Comparison of ENCODE assay signal across 9 mouse cellular contexts in genomic region chr14:14634021-14634420, GRCm38 (mm10).
DNase-seq lines count a peak whose midpoint lies in the region; ATAC-seq and TF ChIP-seq lines count a peak whose summit lies in the region.
"Had no signal": no experiment of that assay in that cellular context is flagged by ENCODE, and none has a peak within 500 bp of the region (broad histone marks: within the 10 kb centered on the region; RNA-seq: fewer than 3 reads in every experiment).

No protein-coding gene starts in this region.

- no peak overlapping the region for H3K4me2 ChIP-seq in forebrain, postnatal 0 days (ENCODE audit: low read depth)
- no peak overlapping the region for H3K4me2 ChIP-seq in forebrain, embryonic 11.5 days (ENCODE audit: low read depth, low read length, severe bottlenecking)
- H3K4me2 ChIP-seq in liver, embryonic 14.5 days (ENCODE audit: low read depth) = no peak overlapping the region
- no peak overlapping the region for H3K4me2 ChIP-seq in liver, embryonic 11.5 days
- no peak overlapping the region for H3K4me2 ChIP-seq in intestine, postnatal 0 days (replicated peaks; ENCODE audit: low read depth)

- H3K27ac ChIP-seq in forebrain, postnatal 0 days (ENCODE audit: low read depth, low read length) = no peak overlapping the region
- H3K27ac ChIP-seq in forebrain, embryonic 11.5 days (ENCODE audit: low read depth, low read length) = no peak overlapping the region
- no peak overlapping the region for H3K27ac ChIP-seq in liver, embryonic 14.5 days
- H3K27ac ChIP-seq in liver, embryonic 11.5 days (ENCODE audit: low read depth, low read length) = no peak overlapping the region
- no peak overlapping the region for H3K27ac ChIP-seq in intestine, postnatal 0 days (ENCODE audit: low read depth, low read length)

- no peak overlapping the region for H3K4me3 ChIP-seq in forebrain, postnatal 0 days (ENCODE audit: low read depth, low read length)
- no peak overlapping the region for H3K4me3 ChIP-seq in forebrain, embryonic 11.5 days (ENCODE audit: low read depth, low read length)
- H3K4me3 ChIP-seq in liver, embryonic 14.5 days (ENCODE audit: insufficient read depth in 1 of 2, low read depth in 2 of 2, low read length in 2 of 2) = no peak overlapping the region
- no peak overlapping the region for H3K4me3 ChIP-seq in liver, embryonic 11.5 days (ENCODE audit: low read depth, low read length)
- no peak overlapping the region for H3K4me3 ChIP-seq in intestine, postnatal 0 days (ENCODE audit: low read depth, low read length)

- no peaks in the 10 kb centered on the region for H3K36me3 ChIP-seq in forebrain, postnatal 0 days (ENCODE audit: insufficient read depth)
- H3K36me3 ChIP-seq in forebrain, embryonic 11.5 days (ENCODE audit: control insufficient read depth, insufficient read depth, low read length) = no peaks in the 10 kb centered on the region
- no peaks in the 10 kb centered on the region for H3K36me3 ChIP-seq in liver, embryonic 14.5 days (replicated peaks; ENCODE audit: control insufficient read depth, insufficient read depth, low read depth)
- H3K36me3 ChIP-seq in liver, embryonic 11.5 days (ENCODE audit: control insufficient read depth, insufficient read depth, low read length) = no peaks in the 10 kb centered on the region
- no peaks in the 10 kb centered on the region for H3K36me3 ChIP-seq in intestine, postnatal 0 days (ENCODE audit: control insufficient read depth, insufficient read depth)
- H3K36me3 ChIP-seq: heart, embryonic 15.5 days had no signal

- no peak for DNase-seq in forebrain, postnatal 0 days
- DNase-seq in forebrain, embryonic 11.5 days (ENCODE audit: low spot score) = no peak
- no peak for DNase-seq in liver, embryonic 14.5 days (ENCODE audit: low read depth in 3 of 3, low spot score in 3 of 3)
- no peak for DNase-seq in liver, embryonic 11.5 days (ENCODE audit: low spot score)
- peak; percentile 47 for DNase-seq in NIH3T3 (ENCODE audit: low read depth)
- DNase-seq in right cerebral cortex, postnatal 10 days (ENCODE audit: low spot score in 2 of 2) = no peak
- no peak for DNase-seq in frontal cortex, postnatal 10 days (ENCODE audit: low spot score in 2 of 2)

- H3K4me1 ChIP-seq in forebrain, postnatal 0 days (ENCODE audit: insufficient read depth) = no peaks in the 10 kb centered on the region
- H3K4me1 ChIP-seq in forebrain, embryonic 11.5 days (replicated peaks; ENCODE audit: control insufficient read depth, insufficient read depth, low read length) = peaks cover 7% of the 10 kb centered on the region; the same call in 1 of the 2 replicates
- H3K4me1 ChIP-seq in liver, embryonic 14.5 days (replicated peaks; ENCODE audit: control insufficient read depth in 2 of 2, insufficient read depth in 2 of 2, low read length in 1 of 2) = peaks cover 0 to 10% of the 10 kb centered on the region in 2 experiments; a peak in 1 of 4 replicates
- no peaks in the 10 kb centered on the region; the same call in 1 of the 2 replicates for H3K4me1 ChIP-seq in liver, embryonic 11.5 days (replicated peaks; ENCODE audit: control insufficient read depth, insufficient read depth, low read length)
- H3K4me1 ChIP-seq in intestine, postnatal 0 days (replicated peaks; ENCODE audit: control insufficient read depth, insufficient read depth, low read length) = 0 out of 2 replicates have a peak, but pooled peaks cover 4% of the 10 kb centered on the region

- 55% methylated on average over 2 of the region's 2 CpGs for WGBS in forebrain, postnatal 0 days
- WGBS in forebrain, embryonic 11.5 days = 46% methylated on average over 2 of the region's 2 CpGs
- 37% methylated on average over 2 of the region's 2 CpGs for WGBS in liver, embryonic 14.5 days (ENCODE audit: insufficient replicate concordance)
- 32% methylated on average over 2 of the region's 2 CpGs for WGBS in liver, embryonic 11.5 days
- WGBS in intestine, postnatal 0 days = 42% methylated on average over 2 of the region's 2 CpGs

- no peak overlapping the region for H3K9ac ChIP-seq in forebrain, postnatal 0 days
- H3K9ac ChIP-seq in forebrain, embryonic 11.5 days (ENCODE audit: low read length) = no peak overlapping the region
- H3K9ac ChIP-seq in liver, embryonic 14.5 days (replicated peaks) = no peak overlapping the region
- H3K9ac ChIP-seq in liver, embryonic 11.5 days (ENCODE audit: low read depth, low read length) = no peak overlapping the region
- no peak overlapping the region for H3K9ac ChIP-seq in intestine, postnatal 0 days (ENCODE audit: low read depth, low read length)

- ATAC-seq in forebrain, postnatal 0 days = no peak
- no peak for ATAC-seq in forebrain, embryonic 11.5 days (replicated peaks; ENCODE audit: low FRiP score)
- ATAC-seq in liver, embryonic 14.5 days (ENCODE audit: insufficient read depth) = no peak
- no peak for ATAC-seq in liver, embryonic 11.5 days (replicated peaks; ENCODE audit: low FRiP score)
- ATAC-seq in intestine, postnatal 0 days = no peak

- no peaks in the 10 kb centered on the region for H3K9me3 ChIP-seq in forebrain, postnatal 0 days (ENCODE audit: low read length)
- H3K9me3 ChIP-seq in forebrain, embryonic 11.5 days (ENCODE audit: control insufficient read depth, low read length) = no peaks in the 10 kb centered on the region
- no peaks in the 10 kb centered on the region for H3K9me3 ChIP-seq in liver, embryonic 14.5 days (ENCODE audit: control insufficient read depth, low read length)
- no peaks in the 10 kb centered on the region for H3K9me3 ChIP-seq in liver, embryonic 11.5 days (ENCODE audit: control insufficient read depth, low read length)
- H3K9me3 ChIP-seq in intestine, postnatal 0 days (ENCODE audit: control insufficient read depth) = no peaks in the 10 kb centered on the region
- H3K9me3 ChIP-seq: heart, embryonic 15.5 days had no signal

- TF ChIP-seq EP300 in liver, embryonic 14.5 days (IDR thresholded peaks at IDR 0.05; ENCODE audit: low read depth) = no peak

- TF ChIP-seq CTCF in forebrain, postnatal 0 days (IDR thresholded peaks at IDR 0.05; ENCODE audit: low read depth) = peak; percentile 24; the same call in 1 of the 2 replicates
- TF ChIP-seq CTCF in liver, embryonic 14.5 days (IDR thresholded peaks at IDR 0.05; ENCODE audit: low read depth) = peak; percentile 34; the same call in 1 of the 2 replicates
- peak; percentile 47 for TF ChIP-seq CTCF in intestine, postnatal 0 days (IDR thresholded peaks at IDR 0.05; ENCODE audit: low read depth)

- 0 out of 2 replicates have a peak, but pooled peaks cover 2% of the 10 kb centered on the region for H3K27me3 ChIP-seq in forebrain, postnatal 0 days (ENCODE audit: insufficient read depth, low read length)
- H3K27me3 ChIP-seq in forebrain, embryonic 11.5 days (ENCODE audit: control insufficient read depth, insufficient read depth, low read length) = no peaks in the 10 kb centered on the region
- no peaks in the 10 kb centered on the region for H3K27me3 ChIP-seq in liver, embryonic 14.5 days (ENCODE audit: control insufficient read depth, insufficient read depth, low read length)
- H3K27me3 ChIP-seq in liver, embryonic 11.5 days (replicated peaks; ENCODE audit: control insufficient read depth, insufficient read depth, low read length) = no peaks in the 10 kb centered on the region
- H3K27me3 ChIP-seq in intestine, postnatal 0 days (replicated peaks; ENCODE audit: control insufficient read depth, insufficient read depth, low read length) = no peaks in the 10 kb centered on the region
- H3K27me3 ChIP-seq: heart, embryonic 15.5 days had no signal
